Mouse (Mus musculus): ENCODE data around the gene Stum.

The Stum gene

GRCm38 (mm10) chr1:180492777-180493176 lies 9.5 kb upstream of the Stum start:
- DNase-seq (ENCODE audit: low read depth), result no peak

DNA sequence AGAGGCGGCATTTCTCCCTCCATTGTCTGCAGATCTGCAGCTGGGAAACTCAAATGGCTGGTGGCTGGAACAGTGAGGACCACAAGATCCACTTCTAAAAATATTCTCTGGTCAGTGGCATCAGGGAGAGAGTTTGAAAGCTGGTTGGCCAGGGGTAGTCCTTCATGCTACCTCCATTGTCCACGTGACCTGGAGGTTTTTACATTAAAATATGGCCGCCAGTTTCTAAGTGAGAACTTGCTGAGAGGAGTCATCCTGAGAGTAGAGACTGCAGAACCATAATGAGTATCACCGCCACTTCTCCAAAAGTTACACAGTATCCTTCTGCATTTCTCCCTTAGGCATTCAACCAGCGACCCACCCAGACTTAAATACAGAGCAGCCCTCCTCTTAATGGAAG lies 2.0 kb upstream of the Stum start:
- no peak for DNase-seq (ENCODE audit: low read depth)

DNA sequence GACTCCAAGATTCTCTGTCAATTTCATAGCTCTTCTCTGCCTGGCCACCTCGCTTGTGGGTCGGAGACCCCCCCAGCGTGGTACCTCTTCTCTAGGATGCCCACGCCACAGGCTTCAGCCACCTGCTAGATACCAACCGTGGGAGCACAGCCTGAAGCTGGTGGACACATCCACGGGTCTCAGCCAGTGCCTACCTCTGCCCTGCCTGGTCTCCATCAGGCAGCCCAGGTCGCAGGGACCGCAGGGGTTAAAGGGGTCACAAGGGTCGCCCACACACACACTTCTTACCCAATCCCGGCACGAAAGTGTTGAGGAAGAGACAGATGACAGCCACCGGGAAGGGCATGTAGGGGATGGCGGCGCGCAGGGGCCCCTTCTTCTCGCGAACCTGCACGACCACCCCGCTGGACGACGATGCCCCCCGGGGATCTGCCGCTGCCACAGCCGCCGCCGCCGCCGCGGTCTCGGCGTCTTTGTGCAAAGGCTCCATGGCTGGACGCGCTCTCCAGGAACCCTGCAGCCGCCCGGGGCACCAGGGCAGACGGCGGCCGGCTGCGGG lies 385 bp downstream of the Stum start:
- DNase-seq (ENCODE audit: low read depth), result peak; percentile 11

GRCm38 (mm10) chr1:180481956-180482355 lies 1.3 kb downstream of the Stum start:
- DNase-seq (ENCODE audit: low read depth), result no peak

DNA sequence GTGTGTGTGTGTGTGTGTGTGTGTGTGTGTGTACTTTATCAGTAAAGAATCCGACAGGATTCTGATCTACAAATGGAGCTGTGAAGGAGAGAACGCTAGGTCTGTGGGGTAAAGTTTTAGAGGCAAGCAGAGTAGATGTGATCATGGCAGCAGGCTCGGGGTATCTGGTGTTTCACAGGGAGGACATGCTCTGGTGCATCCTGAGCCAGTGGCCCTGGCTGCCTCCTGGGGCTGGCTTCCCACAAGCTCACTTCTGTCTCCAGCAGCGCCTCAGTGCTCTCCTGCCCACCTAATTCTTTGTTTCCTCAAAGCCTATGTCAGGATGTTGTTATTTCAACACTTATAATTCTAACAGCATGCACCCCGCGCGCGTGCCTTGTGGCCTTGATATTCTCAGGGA lies 2.0 kb downstream of the Stum start:
- DNase-seq (ENCODE audit: low read depth), result no peak

- no peak for DNase-seq (ENCODE audit: low read depth)
Measured at GRCm38 (mm10) chr1:180480325-180480724, 3.0 kb downstream of the Stum start.

DNA sequence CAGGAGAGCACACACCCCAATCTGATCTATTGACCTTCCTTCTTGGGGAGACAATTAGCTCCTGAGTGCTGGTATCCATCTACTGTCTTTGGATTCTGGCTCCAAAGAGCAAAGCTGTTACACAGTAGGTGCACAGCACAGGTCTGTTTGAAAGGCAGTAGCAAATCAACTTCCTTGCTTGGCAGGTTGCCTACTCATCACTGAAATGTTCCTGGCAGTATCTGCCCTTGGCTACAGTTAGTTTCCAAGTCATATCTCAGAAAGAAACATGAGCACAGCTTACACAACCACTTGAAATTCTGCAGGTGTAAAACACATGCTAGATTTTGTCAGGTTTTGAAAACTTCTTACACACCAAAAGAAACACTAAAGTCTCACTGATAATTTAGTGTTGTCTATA lies 9.7 kb downstream of the Stum start:
- no peak for DNase-seq (ENCODE audit: low read depth)

DNA sequence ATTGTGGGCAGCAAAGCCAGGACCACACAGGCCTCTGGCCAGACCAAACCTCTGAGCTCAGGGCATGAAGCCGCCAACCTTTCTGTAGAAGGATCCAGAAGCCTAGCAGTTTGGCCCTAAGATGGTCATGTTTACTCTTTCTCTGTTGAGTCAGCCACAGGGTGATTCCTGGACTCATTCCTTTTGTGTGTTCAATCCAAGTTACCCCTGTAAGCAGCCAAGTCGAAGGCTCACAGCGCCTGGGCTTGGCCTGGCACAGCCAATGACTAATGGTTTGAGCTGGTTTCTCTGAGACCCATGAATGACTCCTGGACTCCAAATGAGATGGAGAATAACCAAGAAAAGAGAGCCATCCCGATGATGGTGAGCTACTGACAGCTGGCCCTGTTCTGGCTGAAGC lies 15.3 kb downstream of the Stum start:
- DNase-seq (ENCODE audit: low read depth), result no peak

- no peak for DNase-seq (ENCODE audit: low read depth)
Measured at GRCm38 (mm10) chr1:180465620-180466019, 17.7 kb downstream of the Stum start.

DNA sequence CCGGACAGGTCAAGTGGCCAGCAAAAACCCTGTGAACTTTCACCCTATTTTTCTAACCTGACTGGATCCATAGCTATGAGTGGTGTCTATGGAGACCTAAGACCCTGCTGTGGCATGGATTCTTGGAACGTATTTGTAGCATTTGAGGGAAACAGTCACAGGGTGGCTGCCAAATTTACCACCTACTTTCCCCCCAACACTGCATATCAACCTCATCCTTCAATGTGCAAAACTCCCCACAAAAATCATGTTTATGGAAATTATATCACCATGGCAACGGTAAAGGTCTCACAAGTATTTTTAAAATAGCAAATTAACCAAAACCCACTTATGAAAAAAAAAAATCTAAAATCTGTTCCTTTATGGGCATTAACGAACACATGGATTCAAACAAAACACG lies 18.9 kb downstream of the Stum start:
- no peak for DNase-seq (ENCODE audit: low read depth)

DNA sequence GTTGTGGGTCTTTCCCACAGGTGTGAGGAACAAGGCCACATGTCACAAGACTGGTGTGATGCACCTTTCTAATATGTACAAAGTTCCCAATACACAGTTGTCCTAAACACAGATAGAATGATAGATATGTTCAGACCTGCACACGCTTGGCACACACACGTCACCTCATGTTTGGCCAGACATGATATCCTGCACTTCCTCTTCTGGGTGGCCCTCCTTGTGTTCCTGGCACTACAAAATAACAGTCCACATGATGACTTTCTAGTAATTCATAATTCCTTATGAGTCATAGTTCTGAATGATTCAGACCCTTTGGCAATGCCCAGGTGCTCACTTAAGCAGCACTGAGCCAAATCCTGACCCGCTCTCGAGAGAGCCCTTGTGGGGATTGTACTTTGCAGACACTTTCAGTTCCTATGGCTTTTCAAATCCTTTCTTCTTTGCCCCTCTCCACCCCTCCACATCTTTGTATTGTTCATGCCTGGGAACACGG lies 20.3 kb downstream of the Stum start:
- no peak for DNase-seq (ENCODE audit: low read depth)

DNA sequence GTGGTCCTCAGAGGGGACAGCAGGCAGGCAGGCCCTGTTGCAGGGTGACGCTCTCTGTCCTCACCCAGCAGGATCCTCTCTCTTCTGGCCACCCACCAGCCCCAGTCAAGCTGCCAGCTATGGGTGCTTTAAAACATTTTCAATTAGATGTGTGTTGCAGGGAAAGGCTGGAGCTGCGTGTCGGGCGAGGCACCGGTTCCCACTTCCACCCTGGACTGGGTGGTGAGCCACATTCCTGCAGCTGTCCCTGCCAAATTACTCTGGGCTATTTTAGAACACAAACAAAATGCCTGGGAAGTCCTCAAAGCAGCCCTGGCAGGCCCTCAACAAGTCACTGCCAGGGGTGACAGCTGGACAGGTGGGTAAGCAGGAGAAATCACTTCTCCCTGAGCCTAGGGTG lies 20.9 kb downstream of the Stum start:
- DNase-seq (ENCODE audit: low read depth), result no peak

GRCm38 (mm10) chr1:180460721-180461120 lies 22.6 kb downstream of the Stum start:
- DNase-seq (ENCODE audit: low read depth), result no peak

- DNase-seq (ENCODE audit: low read depth), result no peak
Measured at GRCm38 (mm10) chr1:180458680-180459079, 24.6 kb downstream of the Stum start.

DNA sequence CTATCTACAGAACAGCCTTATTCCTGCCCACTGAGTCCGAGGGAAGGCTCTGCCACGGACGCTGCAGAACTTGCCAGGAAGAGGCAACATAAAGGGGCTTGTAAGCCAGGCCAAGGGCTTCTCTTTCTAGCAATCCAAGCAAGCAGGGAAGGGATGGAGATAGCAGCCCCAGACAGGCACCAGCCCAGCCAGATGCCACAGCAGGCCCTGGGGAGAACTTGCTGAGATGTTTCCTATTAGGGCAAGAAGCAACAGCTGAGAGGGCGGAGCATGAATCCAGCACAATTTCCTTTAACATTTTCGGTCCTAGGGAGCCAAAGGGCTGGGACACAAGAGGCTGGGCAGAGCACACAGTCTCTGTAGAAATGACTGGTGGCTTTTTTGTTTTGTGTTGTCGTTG lies 25.0 kb downstream of the Stum start:
- DNase-seq (ENCODE audit: low read depth), result no peak

GRCm38 (mm10) chr1:180449641-180450040 lies 33.7 kb downstream of the Stum start:
- no peak for DNase-seq (ENCODE audit: low read depth)

DNA sequence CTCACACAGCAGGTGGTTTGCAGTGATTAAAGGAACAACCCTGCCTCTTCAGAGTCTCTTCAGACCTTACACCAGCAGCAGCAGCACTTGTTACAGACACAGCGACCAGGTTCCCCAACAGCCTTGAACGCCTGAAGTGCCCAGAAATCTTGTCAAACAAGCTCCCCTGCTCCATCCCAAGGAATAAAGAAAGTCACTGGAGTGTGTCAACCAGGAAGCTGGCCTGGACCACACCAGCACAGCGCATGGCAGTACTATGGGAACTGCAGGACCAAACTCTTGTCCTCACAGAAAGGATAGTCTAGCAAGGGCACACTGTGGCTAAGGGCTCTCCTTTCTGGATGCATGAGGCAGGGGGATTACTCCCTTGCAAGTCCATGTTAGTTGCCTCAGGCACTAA lies 38.9 kb downstream of the Stum start:
- no peak for DNase-seq (ENCODE audit: low read depth)

- DNase-seq (ENCODE audit: low read depth), result no peak
Measured at GRCm38 (mm10) chr1:180439496-180439895, 43.8 kb downstream of the Stum start.

DNA sequence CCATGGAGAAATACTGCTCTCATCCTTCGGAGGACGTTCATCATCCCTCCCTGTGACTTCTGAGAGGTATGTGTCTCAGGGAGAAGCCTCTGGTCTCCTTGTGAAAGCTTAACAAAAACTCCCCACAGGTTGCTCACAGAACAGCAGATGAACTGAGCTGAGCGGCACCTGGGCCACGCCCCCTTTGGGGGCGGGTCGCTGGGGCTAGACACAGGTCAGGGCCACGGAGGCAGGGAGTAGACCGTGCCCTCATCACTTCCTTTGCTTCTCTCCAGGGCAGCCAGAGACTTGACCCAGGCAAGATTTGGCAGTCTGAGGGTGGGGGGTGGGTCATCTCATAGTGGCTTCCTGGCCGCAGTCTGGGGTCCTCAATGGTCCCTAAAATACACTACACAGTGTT lies 48.4 kb downstream of the Stum start:
- peak; percentile 65 for DNase-seq (ENCODE audit: low read depth)

DNA sequence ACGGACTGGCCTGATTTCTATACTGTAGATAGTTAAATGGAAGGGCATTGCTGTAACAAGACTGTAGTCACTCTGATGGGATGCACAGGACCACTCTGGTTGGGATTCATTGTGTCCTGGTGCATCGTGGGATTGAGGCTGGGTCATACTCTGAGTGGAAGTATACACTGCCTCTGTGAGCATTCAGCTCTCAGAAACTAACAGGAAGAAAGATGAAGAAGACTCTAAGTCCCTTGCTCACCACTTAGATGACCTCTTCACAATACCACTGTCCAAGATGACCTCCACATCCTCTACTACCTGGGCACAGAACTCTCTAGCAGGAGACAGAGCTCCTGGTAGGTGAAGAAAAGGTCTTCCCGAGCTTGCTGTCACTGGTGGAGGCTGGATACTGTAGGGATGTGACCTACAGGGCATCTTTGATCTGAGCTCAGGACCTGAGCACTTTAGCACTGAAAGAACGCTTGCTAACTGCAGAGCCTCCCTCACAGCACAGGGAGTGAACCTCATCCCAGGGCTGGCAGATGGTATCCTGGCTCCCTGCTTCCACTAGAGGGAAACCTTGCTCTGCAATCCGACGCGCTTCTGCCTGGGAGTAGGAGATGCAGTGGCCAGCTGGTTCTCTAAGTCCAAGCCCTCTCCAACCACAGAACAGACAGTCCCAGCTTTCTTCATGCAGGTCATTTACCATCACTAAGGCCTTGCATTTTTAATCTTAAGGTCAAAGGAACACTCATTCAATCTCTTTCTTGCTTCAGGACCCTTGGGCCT lies 49.3 kb downstream of the Stum start:
- DNase-seq (ENCODE audit: low read depth), result peak; percentile 39

DNA sequence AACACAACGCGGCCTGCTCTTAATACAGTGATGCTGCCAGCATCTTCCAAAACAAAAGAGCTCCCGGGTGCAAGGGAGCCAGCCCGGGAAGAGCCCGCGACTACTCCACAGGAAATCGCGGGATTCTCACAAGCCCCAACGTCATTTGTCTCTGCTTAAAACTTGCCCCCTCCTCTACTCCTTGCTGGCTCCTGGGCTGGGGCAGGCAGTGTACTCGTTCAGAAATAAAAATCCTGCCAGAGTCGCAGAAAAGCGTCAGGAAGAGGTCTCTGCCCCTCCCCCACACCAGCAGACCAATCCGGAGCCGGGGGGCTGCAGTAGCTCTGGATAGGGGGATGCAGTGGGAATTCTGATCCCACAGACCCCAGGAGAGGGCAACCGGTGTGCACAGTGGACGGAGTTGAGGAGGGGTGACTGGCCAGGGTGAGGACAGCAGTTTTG lies 50.2 kb downstream of the Stum start:
- DNase-seq (ENCODE audit: low read depth), result peak; percentile 11

GRCm38 (mm10) chr1:180431833-180432232 lies 51.5 kb downstream of the Stum start:
- peak; percentile 83 for DNase-seq (ENCODE audit: low read depth)

DNA sequence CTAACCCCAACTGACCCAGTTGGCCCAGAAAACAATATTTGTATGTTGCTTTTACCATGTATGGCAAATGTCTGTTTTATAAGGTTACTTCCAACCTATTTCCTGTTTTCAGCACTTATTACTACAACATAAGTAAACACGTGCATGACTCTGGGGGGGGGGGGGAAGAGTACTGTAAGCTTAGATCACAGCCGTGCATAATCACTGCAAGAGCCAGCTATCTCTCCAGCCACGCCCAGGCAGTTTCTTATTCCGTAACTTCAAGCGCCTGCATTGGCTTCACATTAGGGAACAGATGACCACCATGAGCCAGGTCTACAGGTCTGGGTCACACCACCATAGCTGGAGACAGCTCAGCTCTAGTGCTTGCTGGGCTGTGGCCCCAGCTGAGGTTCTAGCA lies 53.5 kb downstream of the Stum start:
- peak; percentile 16 for DNase-seq (ENCODE audit: low read depth)

DNA sequence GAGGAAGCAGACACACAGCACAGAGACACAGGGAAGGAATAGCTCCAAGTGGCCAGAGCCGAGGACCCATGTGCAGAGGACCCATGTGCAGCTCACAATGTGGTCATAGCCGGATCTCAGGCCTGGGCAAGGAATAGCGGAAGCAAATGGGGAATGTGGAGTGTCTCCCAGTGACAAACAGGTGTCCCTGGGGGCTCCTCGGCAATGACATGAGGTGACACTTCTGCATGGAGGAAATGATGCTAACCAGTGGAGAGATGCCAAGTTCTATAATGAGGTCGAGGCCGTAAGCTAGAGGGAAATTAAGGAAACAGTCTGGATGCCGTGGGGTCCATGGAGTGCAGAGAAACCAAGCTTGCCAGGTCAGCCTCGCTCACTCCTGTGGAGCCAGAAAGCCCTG lies 54.4 kb downstream of the Stum start:
- peak; percentile 33 for DNase-seq (ENCODE audit: low read depth)

Measured in naive thymus-derived CD4-positive, alpha-beta T cell, adult 2 months (primary cell).